Mouse (Mus musculus) lung, postnatal 36 days (tissue): ENCODE measurements at regions not wholly inside any gene's neighbourhood (a gene's known extent, or its start where the extent isn't known, plus 50 kb on each side); places are given as distances from the start of the nearest gene placed in this dataset.

Experiments
- DNase-seq: peaks from one replicate; pipeline ENCODE4 v3.0.0; 2022; ENCODE audit warnings: mixed read lengths

DNA sequence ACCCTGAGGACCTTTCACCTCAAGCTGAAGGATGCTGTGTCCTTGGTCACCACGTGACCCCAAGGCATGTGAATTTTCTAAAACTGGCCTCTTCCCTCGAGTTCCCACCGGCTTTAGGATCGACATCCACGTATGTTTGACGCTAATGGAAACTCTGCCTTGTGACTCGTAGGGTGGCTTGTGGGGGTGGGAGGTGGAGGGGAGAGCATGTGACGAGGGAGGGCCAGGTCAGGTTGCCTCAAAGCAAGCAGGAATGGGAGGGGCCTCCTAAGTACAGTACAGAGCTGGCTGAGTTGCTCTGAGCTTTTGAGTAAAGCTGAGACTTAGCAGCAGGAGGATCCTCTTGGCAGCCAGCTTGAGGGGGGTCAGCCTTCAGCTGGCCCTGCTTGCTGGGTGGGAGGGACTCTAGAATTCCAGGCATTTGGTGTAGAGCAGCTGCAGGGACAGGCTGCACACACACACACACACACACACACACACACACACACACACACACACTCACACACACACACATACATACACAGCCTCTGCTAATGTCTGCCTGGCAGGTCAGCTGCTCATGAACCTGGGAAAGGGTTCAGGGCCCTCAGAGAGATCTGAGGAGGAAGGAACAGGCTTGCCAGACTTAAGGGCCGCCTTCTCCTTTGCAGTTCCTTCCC is 78.5 kb downstream of the Sik1 start:
- DNase-seq = peak; percentile 61

DNA sequence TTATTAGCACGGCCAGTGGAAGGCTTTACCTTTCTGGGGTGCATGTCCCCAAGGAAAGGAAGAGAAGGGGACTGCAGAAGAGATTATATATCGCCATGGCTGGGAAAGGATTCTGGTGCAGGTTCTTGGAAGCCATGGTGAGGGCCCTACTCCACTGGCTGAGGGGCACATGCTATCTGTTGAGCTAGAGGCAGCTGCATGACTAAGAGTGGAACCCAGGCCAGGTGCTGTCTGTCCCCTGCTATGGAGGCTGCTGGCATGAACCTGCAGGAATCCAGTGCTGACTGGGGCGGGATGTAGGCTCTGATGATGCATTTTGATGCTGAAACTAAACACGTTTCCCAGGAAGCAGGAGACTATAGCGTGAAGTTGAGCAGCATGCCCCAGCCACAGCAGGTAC is 77.9 kb downstream of the Sik1 start:
- no peak for DNase-seq

DNA sequence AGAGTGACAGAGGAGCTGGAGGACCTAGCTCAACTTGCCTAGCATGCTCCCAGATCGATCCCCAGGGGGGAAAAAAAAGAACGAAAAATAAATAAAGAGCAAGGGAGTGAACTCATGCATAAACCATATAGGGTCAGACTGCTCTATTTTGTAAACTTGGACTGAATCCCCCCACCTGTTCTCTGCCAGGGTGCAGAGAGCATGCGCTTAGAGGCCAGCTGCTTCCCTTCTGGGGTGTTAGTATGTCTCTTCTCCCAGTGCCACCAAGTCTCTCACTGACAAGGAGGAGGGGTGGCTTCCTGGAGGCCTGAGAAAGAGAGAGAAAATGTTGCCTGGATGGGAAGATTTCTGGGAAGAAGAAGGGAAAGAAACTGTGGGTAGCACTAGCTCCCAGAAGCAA is 76.1 kb downstream of the Sik1 start:
- DNase-seq = no peak

DNA sequence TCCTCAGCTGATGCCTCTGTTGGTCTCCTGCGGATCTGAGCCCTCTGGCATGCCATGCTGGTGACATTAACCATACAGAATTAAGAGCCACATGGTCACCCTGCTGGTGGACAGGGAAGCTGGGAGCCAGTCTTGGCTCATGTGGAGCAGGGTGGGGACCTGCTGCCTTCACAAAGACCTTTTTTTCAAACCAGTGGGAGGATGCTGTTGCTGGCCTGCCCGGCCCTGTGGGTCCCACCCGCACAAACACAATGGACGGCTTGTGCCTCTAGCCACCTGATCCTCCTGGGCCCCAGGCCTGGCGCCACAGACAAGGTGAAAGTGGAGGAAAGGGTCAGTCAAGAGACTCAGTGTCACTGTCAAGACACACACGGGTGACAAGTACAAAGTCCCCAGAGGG is 73.4 kb downstream of the Sik1 start:
- peak; percentile 22 for DNase-seq

DNA sequence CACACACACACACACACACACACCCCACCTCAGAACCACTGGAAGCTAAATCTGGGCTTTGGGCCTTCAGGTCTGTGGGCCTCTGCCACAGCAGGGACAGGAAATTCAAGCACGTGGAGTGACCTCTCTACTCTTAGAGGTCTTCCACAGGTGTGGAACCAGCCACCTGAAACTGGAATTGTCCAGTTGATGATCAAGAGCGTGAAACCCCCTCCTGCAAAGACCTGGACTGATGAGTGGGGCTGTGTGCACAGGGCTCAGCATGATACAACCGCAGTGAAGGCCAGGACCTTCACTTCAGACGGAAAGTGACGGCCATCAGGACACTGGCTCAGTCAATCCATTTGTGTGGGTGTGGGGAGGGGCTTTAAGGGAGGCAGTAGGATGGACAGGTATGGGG is 72.5 kb downstream of the Sik1 start:
- no peak for DNase-seq

DNA sequence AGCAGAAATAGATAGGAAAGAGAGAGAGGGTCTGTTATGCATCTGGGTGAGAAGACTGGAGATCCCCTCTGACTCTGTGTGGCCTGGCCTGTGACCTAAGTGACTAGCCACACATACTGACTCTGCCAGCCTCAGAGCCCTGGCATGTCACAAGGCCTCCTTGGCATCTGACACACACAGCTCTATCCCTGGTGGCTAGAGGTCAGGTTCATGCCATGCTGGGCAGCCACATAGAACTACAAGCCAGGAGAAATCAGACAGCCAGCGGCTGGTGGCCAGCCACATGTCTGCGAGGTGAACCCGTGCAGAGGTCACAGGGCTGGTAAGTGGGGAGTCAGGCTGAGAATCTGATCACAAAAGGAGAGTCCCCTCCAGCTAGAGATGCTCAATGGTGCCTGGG is 67.3 kb downstream of the Sik1 start:
- DNase-seq = no peak

DNA sequence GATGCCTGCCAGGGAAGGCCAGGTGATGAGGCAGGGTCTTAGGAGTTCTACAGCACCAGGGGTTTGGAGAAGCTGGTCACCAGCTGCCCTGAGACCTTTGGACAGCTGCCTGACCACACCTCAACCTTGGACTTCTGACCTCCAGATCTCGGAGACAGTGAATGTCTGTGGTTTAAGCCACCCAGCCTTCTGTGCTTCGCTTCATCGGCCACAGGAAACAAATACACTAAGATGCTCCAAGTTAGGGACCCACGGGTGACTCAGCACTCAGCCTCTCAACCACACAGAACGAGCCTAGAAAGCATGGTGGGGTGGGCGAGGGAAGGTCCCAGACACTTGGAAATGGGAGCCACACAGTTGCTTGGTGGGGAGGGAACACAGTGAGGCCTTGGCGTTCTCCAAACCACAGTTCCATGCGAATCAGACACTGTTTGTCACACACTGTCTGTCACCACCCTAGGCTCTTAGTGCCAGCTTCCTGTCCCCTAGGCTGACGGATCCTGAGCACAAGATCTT is 66.5 kb downstream of the Sik1 start:
- peak; percentile 32 for DNase-seq

DNA sequence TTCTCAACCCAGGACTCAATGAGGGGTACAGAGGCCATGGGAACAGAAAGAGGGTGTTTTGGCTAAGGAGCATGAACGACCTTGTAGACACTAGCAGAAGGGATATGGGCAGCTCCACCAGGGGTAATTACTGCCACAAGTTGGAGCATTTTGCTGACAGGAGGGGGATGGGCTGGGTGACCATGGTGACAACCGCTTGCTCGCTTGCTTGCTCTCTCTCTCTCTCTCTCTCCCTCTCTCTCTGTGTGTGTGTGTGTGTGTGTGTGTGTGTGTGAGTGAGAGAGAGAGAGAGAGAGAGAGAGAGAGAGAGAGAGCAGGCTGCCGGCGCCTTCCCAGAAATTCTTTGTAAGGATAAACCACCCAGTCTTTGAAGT is 65.7 kb downstream of the Sik1 start:
- DNase-seq = peak; percentile 36

DNA sequence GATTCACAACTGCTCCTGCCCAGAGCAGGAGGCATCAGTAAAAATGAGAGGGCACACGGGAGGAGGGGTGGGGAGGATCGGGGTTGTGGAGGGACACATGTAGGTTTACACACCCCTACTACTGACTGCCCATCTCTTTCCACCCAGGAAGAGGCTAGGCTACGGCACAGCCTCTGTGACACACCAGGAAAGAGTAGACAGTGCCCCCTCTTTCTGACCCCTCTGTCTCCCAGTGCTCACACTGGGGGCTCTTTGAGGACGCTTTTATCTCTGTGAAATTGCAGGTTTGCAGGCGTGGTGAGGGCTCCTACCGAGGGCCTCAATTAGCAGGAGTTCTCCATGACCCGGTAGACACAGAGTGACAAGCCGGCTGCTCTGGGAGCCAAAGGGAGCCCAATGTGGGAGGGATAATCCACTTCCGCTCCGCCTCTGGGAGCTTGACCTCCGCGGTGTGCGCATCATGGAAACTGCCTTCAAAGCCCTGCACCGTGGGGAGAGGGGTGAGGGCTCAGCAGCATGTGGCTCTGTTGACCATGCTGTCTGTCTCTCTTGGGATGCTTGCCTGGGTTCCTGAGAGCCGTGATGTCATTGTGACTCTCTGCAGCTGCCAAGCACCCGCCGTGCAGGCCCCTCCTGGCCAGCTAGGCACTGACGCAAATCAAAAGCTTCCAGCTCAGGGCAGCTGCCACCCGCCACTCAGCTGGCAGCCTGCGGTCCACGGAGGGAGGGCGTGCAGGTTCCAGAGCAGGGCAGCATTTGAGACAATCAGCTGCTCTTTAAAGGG is 65.1 kb downstream of the Sik1 start:
- peak; percentile 70 for DNase-seq

DNA sequence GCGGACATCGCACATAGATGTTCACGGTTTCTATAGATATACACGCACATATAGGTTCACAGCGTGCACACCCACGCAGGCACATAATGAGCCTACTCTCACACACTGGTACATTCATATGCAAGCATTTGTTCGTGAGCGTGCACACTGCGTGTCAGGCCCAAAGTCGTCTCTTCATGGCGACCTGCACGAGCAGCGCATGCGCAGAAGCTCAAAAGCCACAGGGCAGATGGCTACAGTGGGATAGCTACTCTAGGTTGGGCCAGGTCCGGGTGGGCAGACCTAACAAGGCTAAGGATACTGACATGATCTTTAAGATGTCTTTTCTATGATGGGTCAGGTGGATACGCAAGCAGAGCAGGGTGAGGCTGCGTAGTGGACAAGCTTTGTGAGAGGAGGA is 63.9 kb downstream of the Sik1 start:
- no peak for DNase-seq

DNA sequence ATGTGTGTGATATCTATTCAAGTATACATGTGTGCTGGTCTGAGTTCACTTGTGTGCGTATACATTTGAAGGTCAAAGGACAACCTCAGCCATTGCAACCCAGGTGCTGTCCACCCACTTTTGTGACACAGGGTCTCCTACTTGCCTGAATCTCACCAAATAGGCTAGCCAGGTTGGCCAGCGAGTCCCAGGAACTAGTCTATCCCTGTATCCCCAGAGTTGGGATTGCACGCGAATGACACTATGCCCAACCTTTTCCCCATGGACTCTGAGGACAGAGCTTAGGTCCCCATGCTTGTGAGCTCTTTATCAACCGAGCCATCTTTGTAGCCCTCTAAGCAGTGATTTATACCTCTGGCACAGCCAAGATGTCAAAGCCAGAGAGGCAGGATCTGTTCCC is 62.6 kb downstream of the Sik1 start:
- no peak for DNase-seq

DNA sequence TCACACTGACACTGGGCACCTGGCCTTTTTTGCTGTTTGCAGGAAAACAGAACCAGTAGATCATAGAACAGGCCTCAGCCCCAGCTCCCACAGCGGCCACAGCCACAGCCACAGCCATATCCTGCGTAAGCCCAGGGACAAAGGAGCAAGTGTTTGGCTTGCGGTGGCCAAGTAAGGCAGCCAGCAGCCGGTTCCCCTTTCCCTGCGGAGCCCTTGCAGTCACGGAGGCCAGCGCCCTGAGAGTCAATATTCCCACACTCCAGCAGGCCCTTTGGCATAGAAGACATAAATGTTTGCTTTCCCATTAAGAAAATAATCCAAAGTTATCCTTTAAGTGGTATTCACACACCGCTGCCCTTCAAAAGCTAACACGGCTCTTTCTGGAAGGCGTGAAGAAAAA is 62.1 kb downstream of the Sik1 start:
- peak; percentile 80 for DNase-seq

DNA sequence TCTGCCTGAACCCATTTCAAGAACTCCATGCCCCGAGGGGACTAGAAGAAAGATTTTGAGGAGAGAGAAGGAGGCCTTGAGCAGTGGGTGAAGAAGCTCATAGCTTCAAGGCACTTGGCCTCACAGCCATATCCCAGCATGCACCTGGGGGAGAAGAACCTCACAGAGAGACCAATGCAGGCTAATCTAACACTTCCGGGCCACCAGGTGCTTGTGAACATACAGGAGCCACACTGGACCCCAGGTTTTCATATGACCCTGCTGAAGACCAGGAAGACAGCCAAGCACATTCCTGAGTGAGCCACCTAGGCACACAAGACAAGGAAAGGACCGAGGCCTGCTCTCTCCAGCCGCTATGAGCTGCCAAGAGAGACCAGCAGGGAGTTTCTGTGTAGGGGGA is 61.6 kb downstream of the Sik1 start:
- peak; percentile 43 for DNase-seq
